Mouse (Mus musculus): ENCODE data around the gene Pnmal2. TPM values are rescaled to one million over a fixed set of nuclear protein-coding genes. Genes with fewer than 3 reads are reported as not detected.
A peak's percentile ranks its signal among the peaks of the same experiment; 100 is the strongest.
"Not testable (repeated sequence)": the region's sequence is repeated elsewhere in the genome, so short reads cannot be mapped to it uniquely, and the experiment has no call there.

The Pnmal2 gene
- polyA plus RNA-seq, 1 experiment from 2014 or later: 4.1 TPM

GRCm38 (mm10) chr7:16953776-16954175, 9.3 kb downstream of the Pnmal2 start:
- H3K27ac ChIP-seq (replicated peaks); H3K4me3 ChIP-seq; H3K36me3 ChIP-seq; DNase-seq (ENCODE audit: low spot score); H3K9me3 ChIP-seq (replicated peaks): not testable (repeated sequence)
- WGBS: 71% methylated on average over 2 of the region's 2 CpGs
- H3K4me1 ChIP-seq: peaks cover 35% of the 10 kb centered on the region
- H3K27me3 ChIP-seq (ENCODE audit: low read depth, poor library complexity, severe bottlenecking): peaks cover 31% of the 10 kb centered on the region

- H3K4me3 ChIP-seq: no peak overlapping the region
- no peak overlapping the region for H3K27ac ChIP-seq (replicated peaks)
- peaks cover 7% of the 10 kb centered on the region; the same call in 1 of the 2 replicates for H3K9me3 ChIP-seq (replicated peaks)
- peaks cover 40% of the 10 kb centered on the region for H3K4me1 ChIP-seq
- DNase-seq (ENCODE audit: low spot score): no peak
- WGBS: 90% methylated on average over 4 of the region's 4 CpGs
- peaks cover 11% of the 10 kb centered on the region for H3K27me3 ChIP-seq (ENCODE audit: low read depth, poor library complexity, severe bottlenecking)
- no peaks in the 10 kb centered on the region; the same call in 1 of the 2 replicates for H3K36me3 ChIP-seq
Observed at GRCm38 (mm10) chr7:16955712-16956111, 11.2 kb downstream of the Pnmal2 start.

DNA sequence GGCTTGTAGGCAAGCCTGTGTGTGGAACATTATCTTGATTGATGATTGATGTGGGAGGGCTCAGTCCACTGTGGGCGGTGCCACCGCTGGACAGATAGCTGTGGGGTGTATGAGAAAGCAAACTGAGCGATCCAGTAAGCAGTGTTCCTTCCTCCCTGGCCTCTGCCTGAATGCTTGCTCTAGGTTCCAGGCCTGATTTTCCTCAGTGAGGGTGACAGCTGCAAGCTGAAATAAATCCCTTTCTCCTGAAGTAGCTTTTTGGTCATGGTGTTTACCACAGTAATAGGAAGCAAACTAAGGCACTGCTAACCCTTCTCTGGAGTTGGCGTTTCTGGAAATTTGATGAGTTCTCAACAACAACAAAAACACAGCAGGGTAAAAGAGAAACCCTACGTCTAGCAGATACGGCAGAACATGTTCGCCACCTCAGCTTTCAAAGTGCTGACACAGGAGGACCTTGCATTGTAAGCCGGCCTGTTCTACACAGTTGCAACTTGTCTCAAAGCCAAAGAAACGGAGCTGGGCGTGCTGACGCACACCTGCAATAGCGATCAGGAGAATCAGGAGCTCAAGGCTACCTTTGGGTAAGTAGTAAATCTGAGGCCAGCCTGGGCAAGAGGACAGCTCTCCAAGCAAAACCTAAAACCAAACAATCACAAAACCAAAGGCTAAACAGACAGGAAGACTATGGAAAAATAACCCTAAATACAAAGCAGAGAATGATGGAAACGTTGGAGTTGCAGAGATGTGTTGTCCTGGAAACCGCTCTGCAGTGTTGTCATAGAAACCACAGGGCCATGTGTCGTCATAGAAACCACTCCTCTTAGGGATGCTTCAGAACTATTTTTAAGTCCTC, 12.2 kb downstream of the Pnmal2 start:
- Histone ChIP-seq H3K9me3 (replicated peaks) (peaks cover 7% of the 10 kb centered on the region; the same call in 1 of the 2 replicates), H3K4me3 (no peak overlapping the region), H3K27me3 (ENCODE audit: low read depth, poor library complexity, severe bottlenecking) (peaks cover 9% of the 10 kb centered on the region; the same call in 1 of the 2 replicates), H3K36me3 (peaks cover 7% of the 10 kb centered on the region; the same call in 1 of the 2 replicates), H3K27ac (replicated peaks) (peak overlapping the region; percentile 61), H3K4me1 (peaks cover 43% of the 10 kb centered on the region)
- WGBS: 66% methylated on average over 15 of the region's 15 CpGs
- peak; percentile 40 for DNase-seq (ENCODE audit: low spot score)

DNA sequence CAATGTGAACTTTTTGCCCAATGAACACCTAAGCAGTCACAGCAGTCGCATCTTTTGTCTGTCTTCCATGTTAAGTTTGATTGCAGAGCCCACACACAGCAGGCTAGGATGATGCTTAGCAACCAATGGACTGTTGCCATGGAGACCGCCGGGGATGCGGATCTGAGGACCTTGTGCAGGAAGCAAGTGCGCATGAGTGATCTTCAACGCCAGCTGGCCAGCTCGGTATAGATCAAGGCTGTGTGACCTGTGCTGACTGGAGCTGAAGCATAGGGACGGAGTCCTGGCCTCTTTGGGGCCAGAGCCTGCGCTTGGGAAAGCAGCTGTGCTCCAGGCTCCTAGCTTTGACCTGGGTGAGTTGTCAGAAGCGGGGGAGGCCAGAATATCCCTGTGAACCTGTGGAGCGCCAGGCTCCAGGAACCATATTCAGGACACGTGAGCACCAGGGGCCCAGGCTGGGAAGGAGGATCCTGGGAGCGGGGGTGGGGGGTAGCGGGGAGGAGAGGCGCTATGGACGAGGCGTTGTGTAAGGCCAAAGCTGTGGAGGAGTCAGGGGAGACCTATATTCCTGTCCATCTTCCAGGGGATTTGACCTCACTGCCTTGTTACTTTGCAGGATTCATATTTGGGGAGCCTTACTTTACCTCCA, 15.2 kb downstream of the Pnmal2 start, which contains the start of gene Pnmal1:
Pnmal1 (plus strand) TSS at position 141 of the 649 bp plus-strand sequence.
- H3K27ac ChIP-seq (replicated peaks): peak within 1 kb of the TSS; percentile 93
- 16% methylated on average over 17 of the region's 17 CpGs for WGBS
- H3K4me3 ChIP-seq: peak within 1 kb of the TSS; percentile 51
- DNase-seq (ENCODE audit: low spot score): peak; percentile 97
- H3K4me1 ChIP-seq: peaks cover 44% of the 10 kb centered on the region
- H3K36me3 ChIP-seq: peaks cover 17% of the 10 kb centered on the region
- H3K9me3 ChIP-seq (replicated peaks): peaks cover 7% of the 10 kb centered on the region; the same call in 1 of the 2 replicates
- no peaks in the 10 kb centered on the region for H3K27me3 ChIP-seq (ENCODE audit: low read depth, poor library complexity, severe bottlenecking)

GRCm38 (mm10) chr7:16961678-16962077, 17.2 kb downstream of the Pnmal2 start:
- Histone ChIP-seq H3K4me3 (no peak overlapping the region), H3K9me3 (replicated peaks) (no peaks in the 10 kb centered on the region), H3K36me3 (peaks cover 17% of the 10 kb centered on the region), H3K27ac (replicated peaks) (peak overlapping the region; percentile 93; the same call in 1 of the 2 replicates), H3K27me3 (ENCODE audit: low read depth, poor library complexity, severe bottlenecking) (no peaks in the 10 kb centered on the region), H3K4me1 (peaks cover 39% of the 10 kb centered on the region)
- WGBS: 83% methylated on average over 5 of the region's 5 CpGs
- no peak for DNase-seq (ENCODE audit: low spot score)

GRCm38 (mm10) chr7:16968414-16968813, 23.9 kb downstream of the Pnmal2 start:
- Histone ChIP-seq H3K27ac (replicated peaks) (no peak overlapping the region), H3K27me3 (ENCODE audit: low read depth, poor library complexity, severe bottlenecking) (no peaks in the 10 kb centered on the region), H3K36me3 (no peaks in the 10 kb centered on the region), H3K9me3 (replicated peaks) (peaks cover 6% of the 10 kb centered on the region; the same call in 1 of the 2 replicates), H3K4me3 (no peak overlapping the region), H3K4me1 (peaks cover 4% of the 10 kb centered on the region; the same call in 1 of the 2 replicates)
- 86% methylated on average over 6 of the region's 6 CpGs for WGBS
- no peak for DNase-seq (ENCODE audit: low spot score)

DNA sequence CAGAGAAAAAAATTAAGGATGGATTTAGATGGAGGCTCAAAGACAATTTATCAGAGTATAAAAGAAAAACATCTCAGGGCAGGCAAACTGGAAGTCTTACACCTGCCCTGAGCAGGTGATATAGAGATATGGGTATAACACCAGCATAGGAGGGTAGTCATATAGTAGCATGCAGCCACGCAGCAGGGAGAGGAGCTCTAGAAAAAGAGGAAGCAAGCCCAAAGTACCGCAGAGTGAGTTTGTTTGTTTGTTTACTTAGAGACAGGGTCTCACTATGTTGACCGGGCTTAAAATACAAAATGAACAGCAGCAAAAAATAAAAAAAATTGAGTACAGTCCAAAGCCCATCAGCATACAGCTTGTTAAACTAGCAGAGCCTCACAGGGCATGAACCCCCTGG, 26.7 kb downstream of the Pnmal2 start:
- 86% methylated on average over 3 of the region's 3 CpGs for WGBS
- Histone ChIP-seq H3K27ac (replicated peaks) (no peak overlapping the region), H3K4me1 (peaks cover 4% of the 10 kb centered on the region; the same call in 1 of the 2 replicates), H3K9me3 (replicated peaks) (peaks cover 6% of the 10 kb centered on the region; the same call in 1 of the 2 replicates), H3K36me3 (no peaks in the 10 kb centered on the region), H3K4me3 (no peak overlapping the region), H3K27me3 (ENCODE audit: low read depth, poor library complexity, severe bottlenecking) (no peaks in the 10 kb centered on the region)
- DNase-seq (ENCODE audit: low spot score): no peak

- no peak overlapping the region for H3K27ac ChIP-seq (replicated peaks)
- no peaks in the 10 kb centered on the region for H3K36me3 ChIP-seq
- peaks cover 6% of the 10 kb centered on the region; the same call in 1 of the 2 replicates for H3K9me3 ChIP-seq (replicated peaks)
- WGBS: 86% methylated on average over 6 of the region's 6 CpGs
- H3K4me1 ChIP-seq: peaks cover 7% of the 10 kb centered on the region; the same call in 1 of the 2 replicates
- no peak for DNase-seq (ENCODE audit: low spot score)
- no peaks in the 10 kb centered on the region for H3K27me3 ChIP-seq (ENCODE audit: low read depth, poor library complexity, severe bottlenecking)
- H3K4me3 ChIP-seq: no peak overlapping the region
Observed at GRCm38 (mm10) chr7:16974018-16974417, 29.5 kb downstream of the Pnmal2 start.

DNA sequence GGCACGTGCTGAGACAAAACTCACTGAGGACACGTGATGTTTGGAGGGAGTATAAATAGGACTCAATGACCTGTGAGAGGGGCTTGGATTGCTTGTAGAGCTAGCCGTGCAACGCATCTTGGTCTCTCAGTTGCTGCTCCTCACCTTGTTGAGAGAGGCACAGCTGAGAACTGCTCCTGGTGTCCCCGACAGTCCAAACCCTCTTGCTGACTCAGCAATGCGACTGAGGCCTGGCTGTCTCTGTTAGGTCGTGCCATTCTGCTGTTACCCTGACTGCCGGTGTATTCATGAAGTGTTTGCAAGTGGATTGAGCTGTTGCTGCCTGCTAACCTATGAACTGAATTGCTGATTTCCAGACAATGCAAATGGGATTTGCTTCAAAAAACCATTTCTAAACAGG, 31.8 kb downstream of the Pnmal2 start:
- no peaks in the 10 kb centered on the region for H3K27me3 ChIP-seq (ENCODE audit: low read depth, poor library complexity, severe bottlenecking)
- H3K9me3 ChIP-seq (replicated peaks): 0 out of 2 replicates have a peak, but pooled peaks cover 3% of the 10 kb centered on the region
- no peak overlapping the region for H3K27ac ChIP-seq (replicated peaks)
- H3K4me3 ChIP-seq: no peak overlapping the region
- WGBS: 65% methylated on average over 8 of the region's 8 CpGs
- H3K4me1 ChIP-seq: peaks cover 23% of the 10 kb centered on the region
- no peaks in the 10 kb centered on the region for H3K36me3 ChIP-seq
- DNase-seq (ENCODE audit: low spot score): no peak

- Histone ChIP-seq H3K4me1 (peaks cover 34% of the 10 kb centered on the region), H3K4me3 (no peak overlapping the region), H3K36me3 (no peaks in the 10 kb centered on the region), H3K27me3 (ENCODE audit: low read depth, poor library complexity, severe bottlenecking) (no peaks in the 10 kb centered on the region), H3K27ac (replicated peaks) (no peak overlapping the region), H3K9me3 (replicated peaks) (0 out of 2 replicates have a peak, but pooled peaks cover 3% of the 10 kb centered on the region)
- 76% methylated on average over 6 of the region's 6 CpGs for WGBS
- DNase-seq (ENCODE audit: low spot score): no peak
Observed at GRCm38 (mm10) chr7:16978173-16978572, 33.7 kb downstream of the Pnmal2 start.

- Histone ChIP-seq H3K4me1 (peaks cover 38% of the 10 kb centered on the region), H3K9me3 (replicated peaks) (0 out of 2 replicates have a peak, but pooled peaks cover 3% of the 10 kb centered on the region), H3K36me3 (no peaks in the 10 kb centered on the region), H3K27me3 (ENCODE audit: low read depth, poor library complexity, severe bottlenecking) (no peaks in the 10 kb centered on the region), H3K4me3 (no peak overlapping the region), H3K27ac (replicated peaks) (no peak overlapping the region)
- WGBS: 90% methylated on average over 3 of the region's 3 CpGs
- no peak for DNase-seq (ENCODE audit: low spot score)
Observed at GRCm38 (mm10) chr7:16978593-16978992, 34.1 kb downstream of the Pnmal2 start.

DNA sequence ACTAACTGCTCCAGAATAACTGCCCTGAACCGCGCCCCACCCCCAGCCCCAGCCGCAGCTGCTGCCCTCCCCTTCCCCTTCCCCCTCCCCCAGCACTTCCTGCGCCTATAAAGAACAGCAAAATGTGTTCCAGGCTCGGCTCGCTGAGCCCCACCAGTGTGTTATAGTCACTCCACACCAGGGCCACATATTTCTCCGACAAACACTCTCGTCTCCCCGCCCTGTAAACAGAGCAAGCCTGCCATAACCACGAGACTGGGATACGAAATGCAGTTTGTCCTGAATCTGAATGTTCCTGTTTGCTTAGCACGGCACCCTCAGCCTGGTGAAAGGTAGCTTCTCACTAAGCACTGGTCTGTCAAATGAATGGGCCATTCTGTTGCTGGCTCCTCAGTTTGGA, 35.9 kb downstream of the Pnmal2 start:
- no peaks in the 10 kb centered on the region for H3K27me3 ChIP-seq (ENCODE audit: low read depth, poor library complexity, severe bottlenecking)
- peaks cover 48% of the 10 kb centered on the region for H3K4me1 ChIP-seq
- peaks cover 3% of the 10 kb centered on the region for H3K36me3 ChIP-seq
- H3K4me3 ChIP-seq: peak overlapping the region; percentile 42
- peak; percentile 47 for DNase-seq (ENCODE audit: low spot score)
- H3K27ac ChIP-seq (replicated peaks): peak overlapping the region; percentile 86
- WGBS: 15% methylated on average over 12 of the region's 12 CpGs
- 0 out of 2 replicates have a peak, but pooled peaks cover 3% of the 10 kb centered on the region for H3K9me3 ChIP-seq (replicated peaks)
